31 mouse cellular contexts compared by ENCODE assay signal in the genomic region with DNA sequence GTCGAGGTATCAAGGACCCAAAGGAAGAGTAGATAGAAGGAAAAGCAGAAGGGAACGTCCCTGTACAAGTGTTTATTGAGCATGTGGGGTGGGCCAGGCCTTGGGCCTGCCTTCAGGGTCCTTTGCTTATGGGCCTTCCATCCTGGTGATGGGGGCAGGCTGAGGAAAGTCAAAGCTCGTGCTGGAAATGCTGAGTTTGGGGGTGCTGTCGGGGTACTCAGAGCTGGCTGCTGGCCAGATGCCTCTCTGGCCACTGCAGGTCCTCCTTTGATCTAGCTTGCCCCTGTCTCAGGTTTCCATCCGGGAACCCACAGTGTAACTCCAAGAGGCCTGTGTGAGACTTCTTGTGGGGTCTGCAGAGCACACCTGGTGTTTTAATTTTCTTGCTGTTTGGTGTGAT. TPM values are rescaled to one million over a fixed set of nuclear protein-coding genes. Genes with fewer than 3 reads are reported as not detected.
DNase-seq lines count a peak whose midpoint lies in the region; ATAC-seq and TF ChIP-seq lines count a peak whose summit lies in the region.
"Had no signal": no experiment of that assay in that cellular context is flagged by ENCODE, and none has a peak within 500 bp of the region (broad histone marks: within the 10 kb centered on the region; RNA-seq: fewer than 3 reads in every experiment).

No protein-coding gene starts in this region.

- H3K27me3 ChIP-seq in heart, embryonic 11.5 days (ENCODE audit: control insufficient read depth, insufficient read depth, low read length) = peaks cover 17% of the 10 kb centered on the region
- peaks cover 3% of the 10 kb centered on the region; the same call in 1 of the 2 replicates for H3K27me3 ChIP-seq in heart, adult 2 months (ENCODE audit: control insufficient read depth, insufficient read depth, low read length)
- 0 out of 2 replicates have a peak, but pooled peaks cover 11% of the 10 kb centered on the region for H3K27me3 ChIP-seq in limb, embryonic 11.5 days (ENCODE audit: control insufficient read depth, insufficient read depth, low read length)
- no peaks in the 10 kb centered on the region for H3K27me3 ChIP-seq in liver, embryonic 16.5 days (ENCODE audit: control insufficient read depth, insufficient read depth, low read depth, low read length)
- H3K27me3 ChIP-seq in midbrain, embryonic 16.5 days (ENCODE audit: control insufficient read depth, insufficient read depth, low read depth, low read length) = peaks cover 11% of the 10 kb centered on the region

- H3K4me3 ChIP-seq in heart, embryonic 11.5 days (ENCODE audit: low read depth, low read length) = no peak overlapping the region
- H3K4me3 ChIP-seq in heart, adult 2 months = no peak overlapping the region
- H3K4me3 ChIP-seq in ES-E14 (ENCODE audit: insufficient read depth in 1 of 2, low read depth in 1 of 2, low read length in 2 of 2, poor library complexity in 1 of 2, severe bottlenecking in 1 of 2) = peak overlapping the region; percentile 76 to 83
- H3K4me3 ChIP-seq in limb, embryonic 11.5 days (ENCODE audit: low read depth, low read length) = no peak overlapping the region
- H3K4me3 ChIP-seq in liver, embryonic 16.5 days (ENCODE audit: low read depth, low read length) = peak overlapping the region; percentile 7; the same call in 1 of the 2 replicates
- H3K4me3 ChIP-seq in midbrain, embryonic 16.5 days (ENCODE audit: low read depth, low read length) = no peak overlapping the region

- DNase-seq in heart, adult 2 months = no peak
- DNase-seq in ES-E14 (ENCODE audit: low read depth, low spot score) = no peak
- DNase-seq in limb, embryonic 11.5 days (ENCODE audit: low spot score) = peak; percentile 36
- DNase-seq in embryo, embryonic 9.5 days (ENCODE audit: extremely low spot score) = no peak
- DNase-seq: adrenal gland, postnatal 14 days; cerebellum, adult 8-10 months; cerebellum, postnatal 36 days; layer of hippocampus, adult 9-11 months; left cerebral cortex, postnatal 4 days; lung, embryonic 14.5 days had no signal

- WGBS in heart, embryonic 11.5 days (ENCODE audit: insufficient replicate concordance) = 44% methylated on average over 5 of the region's 5 CpGs
- 69% methylated on average over 5 of the region's 5 CpGs for WGBS in heart, adult 2 months
- WGBS in limb, embryonic 11.5 days = 24% methylated on average over 5 of the region's 5 CpGs
- 35% methylated on average over 5 of the region's 5 CpGs for WGBS in liver, embryonic 16.5 days (ENCODE audit: insufficient replicate concordance)
- 56% methylated on average over 5 of the region's 5 CpGs for WGBS in midbrain, embryonic 16.5 days

- H3K4me1 ChIP-seq in heart, embryonic 11.5 days (ENCODE audit: control insufficient read depth, insufficient read depth, low read length) = peaks cover 5% of the 10 kb centered on the region
- H3K4me1 ChIP-seq in heart, adult 2 months (ENCODE audit: control insufficient read depth, insufficient read depth, low read length) = no peaks in the 10 kb centered on the region; the same call in 1 of the 2 replicates
- H3K4me1 ChIP-seq in ES-E14 (ENCODE audit: control insufficient read depth in 2 of 2, insufficient read depth in 2 of 2, low read length in 2 of 2, poor library complexity in 1 of 2) = peaks cover 5 to 18% of the 10 kb centered on the region in 2 experiments
- 0 out of 2 replicates have a peak, but pooled peaks cover 4% of the 10 kb centered on the region for H3K4me1 ChIP-seq in limb, embryonic 11.5 days (ENCODE audit: control insufficient read depth, insufficient read depth, low read length)
- peaks cover 21% of the 10 kb centered on the region for H3K4me1 ChIP-seq in liver, embryonic 16.5 days (ENCODE audit: control insufficient read depth, low read depth, low read length)
- peaks cover 5% of the 10 kb centered on the region; the same call in 1 of the 2 replicates for H3K4me1 ChIP-seq in midbrain, embryonic 16.5 days (ENCODE audit: control insufficient read depth, insufficient read depth, low read length)

- no peaks in the 10 kb centered on the region for H3K36me3 ChIP-seq in heart, embryonic 11.5 days (ENCODE audit: control insufficient read depth, insufficient read depth, low read length)
- H3K36me3 ChIP-seq in heart, adult 2 months (ENCODE audit: control insufficient read depth, insufficient read depth, low read length) = no peaks in the 10 kb centered on the region
- no peaks in the 10 kb centered on the region for H3K36me3 ChIP-seq in ES-E14 (ENCODE audit: control insufficient read depth, insufficient read depth, low read length, poor library complexity, severe bottlenecking)
- no peaks in the 10 kb centered on the region for H3K36me3 ChIP-seq in limb, embryonic 11.5 days (ENCODE audit: control insufficient read depth, insufficient read depth, low read length)
- no peaks in the 10 kb centered on the region for H3K36me3 ChIP-seq in liver, embryonic 16.5 days (ENCODE audit: control insufficient read depth, insufficient read depth)
- H3K36me3 ChIP-seq in midbrain, embryonic 16.5 days (ENCODE audit: control insufficient read depth, insufficient read depth, low read length) = no peaks in the 10 kb centered on the region
- H3K36me3 ChIP-seq: hindbrain, embryonic 10.5 days; kidney, embryonic 15.5 days; midbrain, embryonic 12.5 days; neural tube, embryonic 12.5 days; stomach, embryonic 15.5 days had no signal

- H3K4me2 ChIP-seq in heart, embryonic 11.5 days = 0 out of 2 replicates have a peak overlapping the region, but pooled peaks have one; percentile 59
- no peak overlapping the region for H3K4me2 ChIP-seq in limb, embryonic 11.5 days (ENCODE audit: low read depth, severe bottlenecking)
- H3K4me2 ChIP-seq in liver, embryonic 16.5 days (ENCODE audit: low read depth, low read length) = peak overlapping the region; percentile 69
- H3K4me2 ChIP-seq in midbrain, embryonic 16.5 days (ENCODE audit: low read length) = no peak overlapping the region

- H3K9me3 ChIP-seq in heart, embryonic 11.5 days (replicated peaks; ENCODE audit: control insufficient read depth, low read length) = no peaks in the 10 kb centered on the region
- H3K9me3 ChIP-seq in ES-E14 (ENCODE audit: control insufficient read depth, insufficient read depth, low read depth, low read length) = no peaks in the 10 kb centered on the region
- no peaks in the 10 kb centered on the region for H3K9me3 ChIP-seq in limb, embryonic 11.5 days (ENCODE audit: control insufficient read depth, low read length)
- no peaks in the 10 kb centered on the region for H3K9me3 ChIP-seq in liver, embryonic 16.5 days (replicated peaks; ENCODE audit: control insufficient read depth, low read length)
- H3K9me3 ChIP-seq in midbrain, embryonic 16.5 days (replicated peaks; ENCODE audit: control insufficient read depth, low read length, poor library complexity, severe bottlenecking) = no peaks in the 10 kb centered on the region
- H3K9me3 ChIP-seq: forebrain, embryonic 13.5 days; hindbrain, embryonic 10.5 days; kidney, embryonic 15.5 days; midbrain, embryonic 12.5 days; neural tube, embryonic 12.5 days; stomach, embryonic 15.5 days had no signal

- no peak for TF ChIP-seq CTCF in heart, adult 2 months (IDR thresholded peaks at IDR 0.05)

- in situ Hi-C loops in ES-E14 (cut with MboI; ENCODE audit: low sequenced_read_pairs in 2 of 2, unreplicated experiment in 2 of 2) = no loop called here

- ATAC-seq in heart, embryonic 11.5 days (replicated peaks; ENCODE audit: insufficient number of reproducible peaks, low FRiP score, low TSS enrichment) = no peak
- ATAC-seq in limb, embryonic 11.5 days (ENCODE audit: insufficient number of reproducible peaks, low FRiP score, low TSS enrichment, low read depth) = 0 out of 2 replicates have a peak, but pooled peaks have one; percentile 32
- no peak for ATAC-seq in liver, embryonic 16.5 days (ENCODE audit: low read depth)
- no peak for ATAC-seq in midbrain, embryonic 16.5 days
- ATAC-seq: activated CD4-positive, CD25-positive, alpha-beta regulatory T cell, adult 4 months; forebrain, embryonic 13.5 days; hindbrain, embryonic 16.5 days had no signal

- no peak overlapping the region for H3K9ac ChIP-seq in heart, embryonic 11.5 days (ENCODE audit: low read depth, low read length)
- H3K9ac ChIP-seq in heart, adult 2 months (ENCODE audit: low read depth, low read length) = no peak overlapping the region
- peak overlapping the region; percentile 73; the same call in 1 of the 2 replicates for H3K9ac ChIP-seq in ES-E14 (ENCODE audit: insufficient read depth, low read depth, low read length, poor library complexity, severe bottlenecking)
- H3K9ac ChIP-seq in limb, embryonic 11.5 days (ENCODE audit: low read length) = no peak overlapping the region
- no peak overlapping the region for H3K9ac ChIP-seq in liver, embryonic 16.5 days (ENCODE audit: low read depth, low read length)
- no peak overlapping the region for H3K9ac ChIP-seq in midbrain, embryonic 16.5 days (ENCODE audit: low read depth, low read length)
- H3K9ac ChIP-seq: midbrain, embryonic 12.5 days; stomach, embryonic 15.5 days had no signal

- no peak for TF ChIP-seq EP300 in heart, adult 2 months (IDR thresholded peaks at IDR 0.05; ENCODE audit: insufficient read depth, low read depth, low read length)

- intact Hi-C loops in heart, adult 2 months (cut with DNase I) = no loop called here

- no peaks in the 10 kb centered on the region for H3K79me2 ChIP-seq in heart, adult 2 months (replicated peaks; ENCODE audit: control insufficient read depth, insufficient read depth, low read length)

- H3K27ac ChIP-seq in heart, embryonic 11.5 days (ENCODE audit: low read depth, low read length) = no peak overlapping the region
- H3K27ac ChIP-seq in heart, adult 2 months = no peak overlapping the region
- no peak overlapping the region for H3K27ac ChIP-seq in ES-E14 (ENCODE audit: insufficient read depth, low read depth, low read length, poor library complexity, severe bottlenecking)
- H3K27ac ChIP-seq in limb, embryonic 11.5 days (replicated peaks; ENCODE audit: low read depth, low read length) = no peak overlapping the region
- H3K27ac ChIP-seq in liver, embryonic 16.5 days (ENCODE audit: low read length) = peak overlapping the region; percentile 55
- no peak overlapping the region for H3K27ac ChIP-seq in midbrain, embryonic 16.5 days (ENCODE audit: low read length)
- H3K27ac ChIP-seq: forebrain, embryonic 13.5 days; kidney, embryonic 15.5 days; midbrain, embryonic 12.5 days; neural tube, embryonic 12.5 days; stomach, embryonic 15.5 days had no signal

- no peak for TF ChIP-seq POLR2A in heart, adult 2 months (IDR thresholded peaks at IDR 0.05; ENCODE audit: insufficient read depth, low read depth, low read length)

RNA-seq across cellular contexts. Expression of gene Prss50, which starts 0.8 kb away (rescaled TPM):
- 0.23 and 1.6 TPM in 2 replicates for polyA plus RNA-seq in heart, embryonic 11.5 days (2014; fragmentation: Nextera tagmentation; extraction: Ambion mirVana)
- total RNA-seq in heart, adult 2 months (2021) = not detected
- polyA plus RNA-seq in heart, adult 2 months (2012; rRNA removed) = not detected in 2 replicates
- 50.2 and 69.3 TPM in 2 replicates for total RNA-seq in ES-E14 (2012; rRNA removed)
- polyA plus RNA-seq in limb, embryonic 11.5 days (2014; fragmentation: Nextera tagmentation; extraction: Ambion mirVana) = 0.51 and 0.69 TPM in 2 replicates
- 8.2 and 8.6 TPM in 2 replicates for polyA plus RNA-seq in liver, embryonic 16.5 days (2015; fragmentation: Nextera tagmentation; extraction: Ambion mirVana)
- 0.29 and 0.47 TPM in 2 replicates for polyA plus RNA-seq in midbrain, embryonic 16.5 days (2015; fragmentation: Nextera tagmentation; extraction: Ambion mirVana)
- total RNA-seq: gastrocnemius, adult 8-10 months; granulocyte monocyte progenitor cell, adult 5-6 weeks; left cerebral cortex, postnatal 4 days had no signal
- polyA plus RNA-seq: activated CD4-positive, CD25-positive, alpha-beta regulatory T cell, adult 4 months; embryonic facial prominence, embryonic 14.5 days; heart, postnatal 0 days; large intestine, adult 2 months; lung, embryonic 14.5 days; midbrain, embryonic 12.5 days had no signal

RNA-seq across cellular contexts. Expression of gene Prss46, which starts 14.2 kb away (rescaled TPM):
- polyA plus RNA-seq in heart, embryonic 11.5 days (2014; fragmentation: Nextera tagmentation; extraction: Ambion mirVana) = not detected in 2 replicates
- not detected for total RNA-seq in heart, adult 2 months (2021)
- polyA plus RNA-seq in heart, adult 2 months (2012; rRNA removed) = 0.18 TPM in 1 of 2 replicates, not detected in the other
- total RNA-seq in ES-E14 (2012; rRNA removed) = 0.63 and 2.8 TPM in 2 replicates
- polyA plus RNA-seq in limb, embryonic 11.5 days (2014; fragmentation: Nextera tagmentation; extraction: Ambion mirVana) = not detected in 2 replicates
- not detected in 2 replicates for polyA plus RNA-seq in liver, embryonic 16.5 days (2015; fragmentation: Nextera tagmentation; extraction: Ambion mirVana)
- not detected in 2 replicates for polyA plus RNA-seq in midbrain, embryonic 16.5 days (2015; fragmentation: Nextera tagmentation; extraction: Ambion mirVana)
- total RNA-seq: adrenal gland, postnatal 14 days; gastrocnemius, adult 8-10 months; granulocyte monocyte progenitor cell, adult 5-6 weeks; left cerebral cortex, adult 18-20 months; left cerebral cortex, postnatal 4 days; megakaryocyte, adult 5-6 weeks had no signal
- polyA plus RNA-seq: activated CD4-positive, CD25-positive, alpha-beta regulatory T cell, adult 4 months; brain, embryonic 14.5 days; forebrain, embryonic 13.5 days; frontal cortex, adult 2 months; heart, postnatal 0 days; hindbrain, embryonic 10.5 days; hindbrain, embryonic 16.5 days; intestine, embryonic 16.5 days; kidney, embryonic 15.5 days; large intestine, adult 2 months; lung, embryonic 14.5 days; midbrain, embryonic 12.5 days; neural tube, embryonic 12.5 days; stomach, embryonic 15.5 days had no signal

RNA-seq across cellular contexts. Expression of gene Als2cl, which starts 21.1 kb away (rescaled TPM):
- polyA plus RNA-seq in heart, embryonic 11.5 days (2014; fragmentation: Nextera tagmentation; extraction: Ambion mirVana) = 0.64 and 1.7 TPM in 2 replicates
- total RNA-seq in heart, adult 2 months (2021) = 10 to 100 TPM; 13.7 to 14.2 TPM
- 25.7 and 25.9 TPM in 2 replicates for polyA plus RNA-seq in heart, adult 2 months (2012; rRNA removed)
- total RNA-seq in ES-E14 (2012; rRNA removed) = 13.0 and 35.0 TPM in 2 replicates
- polyA plus RNA-seq in limb, embryonic 11.5 days (2014; fragmentation: Nextera tagmentation; extraction: Ambion mirVana) = 1.4 and 1.5 TPM in 2 replicates
- polyA plus RNA-seq in liver, embryonic 16.5 days (2015; fragmentation: Nextera tagmentation; extraction: Ambion mirVana) = 1.8 and 2.0 TPM in 2 replicates
- 2.5 and 2.7 TPM in 2 replicates for polyA plus RNA-seq in midbrain, embryonic 16.5 days (2015; fragmentation: Nextera tagmentation; extraction: Ambion mirVana)
- total RNA-seq: granulocyte monocyte progenitor cell, adult 5-6 weeks had no signal

RNA-seq across cellular contexts. Expression of gene Tmie, which starts 21.4 kb away (rescaled TPM):
- 0.07 TPM in 1 of 2 replicates, not detected in the other for polyA plus RNA-seq in heart, embryonic 11.5 days (2014; fragmentation: Nextera tagmentation; extraction: Ambion mirVana)
- total RNA-seq in heart, adult 2 months (2021) = 1 to 10 TPM; 1.3 to 1.7 TPM
- polyA plus RNA-seq in heart, adult 2 months (2012; rRNA removed) = 1.00 and 1.1 TPM in 2 replicates
- total RNA-seq in ES-E14 (2012; rRNA removed) = 0.67 and 0.79 TPM in 2 replicates
- polyA plus RNA-seq in limb, embryonic 11.5 days (2014; fragmentation: Nextera tagmentation; extraction: Ambion mirVana) = 0.23 and 0.52 TPM in 2 replicates
- 2.0 and 2.8 TPM in 2 replicates for polyA plus RNA-seq in liver, embryonic 16.5 days (2015; fragmentation: Nextera tagmentation; extraction: Ambion mirVana)
- polyA plus RNA-seq in midbrain, embryonic 16.5 days (2015; fragmentation: Nextera tagmentation; extraction: Ambion mirVana) = 4.0 and 5.7 TPM in 2 replicates
- total RNA-seq: granulocyte monocyte progenitor cell, adult 5-6 weeks; megakaryocyte, adult 5-6 weeks had no signal

RNA-seq across cellular contexts. Expression of gene Prss45, which starts 24.1 kb away (rescaled TPM):
- polyA plus RNA-seq in heart, embryonic 11.5 days (2014; fragmentation: Nextera tagmentation; extraction: Ambion mirVana) = not detected in 2 replicates
- total RNA-seq in heart, adult 2 months (2021) = not detected
- 0.18 TPM in 1 of 2 replicates, not detected in the other for polyA plus RNA-seq in heart, adult 2 months (2012; rRNA removed)
- 0.26 and 0.54 TPM in 2 replicates for total RNA-seq in ES-E14 (2012; rRNA removed)
- not detected in 2 replicates for polyA plus RNA-seq in limb, embryonic 11.5 days (2014; fragmentation: Nextera tagmentation; extraction: Ambion mirVana)
- not detected in 2 replicates for polyA plus RNA-seq in liver, embryonic 16.5 days (2015; fragmentation: Nextera tagmentation; extraction: Ambion mirVana)
- polyA plus RNA-seq in midbrain, embryonic 16.5 days (2015; fragmentation: Nextera tagmentation; extraction: Ambion mirVana) = 0.20 TPM in 1 of 2 replicates, not detected in the other
- total RNA-seq: adrenal gland, postnatal 14 days; gastrocnemius, adult 8-10 months; granulocyte monocyte progenitor cell, adult 5-6 weeks; megakaryocyte, adult 5-6 weeks had no signal
- polyA plus RNA-seq: activated CD4-positive, CD25-positive, alpha-beta regulatory T cell, adult 4 months; brain, embryonic 14.5 days; embryonic facial prominence, embryonic 14.5 days; forebrain, embryonic 13.5 days; hindbrain, embryonic 10.5 days; intestine, embryonic 16.5 days; kidney, embryonic 15.5 days; large intestine, adult 2 months; lung, embryonic 14.5 days; midbrain, embryonic 12.5 days; neural tube, embryonic 12.5 days; stomach, embryonic 15.5 days had no signal

Comparison
In these comparisons a context has a peak if more than half of its experiments do, and no peak if none do; other contexts are left out.
1. H3K4me2 ChIP-seq: peak in heart, embryonic 11.5 days (single experiment) and liver, embryonic 16.5 days (single experiment); none in limb, embryonic 11.5 days (single experiment) and midbrain, embryonic 16.5 days (single experiment).
2. H3K4me3 ChIP-seq: peak in ES-E14 (2 of 2) and liver, embryonic 16.5 days (single experiment); none in heart, embryonic 11.5 days (single experiment), heart, adult 2 months (single experiment), limb, embryonic 11.5 days (single experiment) and midbrain, embryonic 16.5 days (single experiment).